In the genomic region with DNA sequence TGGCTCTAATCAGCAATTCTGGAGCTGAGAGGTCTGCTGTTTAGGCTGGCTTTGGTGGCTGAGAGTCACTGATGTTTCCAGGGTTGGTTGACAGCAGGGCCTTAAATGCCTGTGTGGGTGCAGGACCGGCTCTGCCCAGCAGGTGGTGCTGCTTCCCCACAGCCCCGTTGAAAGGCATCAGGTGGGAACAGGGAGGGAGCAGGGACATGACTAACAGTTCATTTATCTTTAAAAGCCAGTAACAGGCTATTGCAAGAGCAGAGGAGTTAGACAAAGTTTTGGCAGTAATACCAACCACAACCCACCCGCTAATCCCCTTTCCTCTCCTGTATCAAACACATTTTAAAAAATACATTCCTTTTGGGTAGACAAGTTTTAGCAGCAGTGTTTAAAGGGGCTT, we compare ENCODE assay signal across 8 mouse cellular contexts. TPM values are rescaled to one million over a fixed set of nuclear protein-coding genes. Genes with fewer than 3 reads are reported as not detected.
DNase-seq lines count a peak whose midpoint lies in the region; ATAC-seq and TF ChIP-seq lines count a peak whose summit lies in the region.

No protein-coding gene starts in this region.

- H3K4me1 ChIP-seq in kidney, embryonic 16.5 days (ENCODE audit: insufficient read depth, low read length): no peaks in the 10 kb centered on the region
- no peaks in the 10 kb centered on the region for H3K4me1 ChIP-seq in liver, adult 2 months (ENCODE audit: control insufficient read depth, insufficient read depth, low read length)

- H3K9ac ChIP-seq in kidney, embryonic 16.5 days (replicated peaks; ENCODE audit: low read length): no peak overlapping the region
- no peak overlapping the region for H3K9ac ChIP-seq in liver, adult 2 months (ENCODE audit: low read depth, low read length)

- H3K4me2 ChIP-seq in kidney, embryonic 16.5 days (replicated peaks; ENCODE audit: low read depth, low read length): no peak overlapping the region

- no peaks in the 10 kb centered on the region for H3K27me3 ChIP-seq in kidney, embryonic 16.5 days (ENCODE audit: insufficient read depth, low read length)
- no peaks in the 10 kb centered on the region for H3K27me3 ChIP-seq in liver, adult 2 months (ENCODE audit: control insufficient read depth, insufficient read depth, low read length)

- H3K79me2 ChIP-seq in liver, adult 2 months (ENCODE audit: control insufficient read depth, insufficient read depth, low read length): no peaks in the 10 kb centered on the region

- no peaks in the 10 kb centered on the region for H3K9me3 ChIP-seq in kidney, embryonic 16.5 days (ENCODE audit: low read length)

- TF ChIP-seq POLR2A in liver, adult 2 months (IDR thresholded peaks at IDR 0.05; ENCODE audit: extremely low read depth, insufficient read depth, low read length): no peak

- peaks cover 28% of the 10 kb centered on the region for H3K36me3 ChIP-seq in kidney, embryonic 16.5 days (ENCODE audit: insufficient read depth, low read length)
- no peaks in the 10 kb centered on the region for H3K36me3 ChIP-seq in liver, adult 2 months (ENCODE audit: control insufficient read depth, insufficient read depth, low read length)

- peak; percentile 87 for DNase-seq in 3T3-L1 (ENCODE audit: low read depth, low spot score)
- peak; percentile 93 for DNase-seq in adrenal gland, adult 2 months
- peak; percentile 78 for DNase-seq in embryo, embryonic 11 days
- DNase-seq in gastrocnemius, postnatal 4 days (ENCODE audit: low spot score in 2 of 2): peak; percentile 70 to 76
- DNase-seq in liver, adult 2 months (ENCODE audit: extremely low read depth, low read depth, low spot score): peak; percentile 24
- peak; percentile 81 for DNase-seq in naive thymus-derived CD4-positive, alpha-beta T cell, adult 2 months (ENCODE audit: low read depth)
- peak; percentile 60 for DNase-seq in spleen, postnatal 36 days (ENCODE audit: low spot score in 2 of 2)

- no peak overlapping the region for H3K4me3 ChIP-seq in kidney, embryonic 16.5 days (ENCODE audit: low read length)
- no peak overlapping the region; the same call in 1 of the 2 replicates for H3K4me3 ChIP-seq in liver, adult 2 months (ENCODE audit: insufficient read depth, low read depth, low read length)

- no peak overlapping the region for H3K27ac ChIP-seq in kidney, embryonic 16.5 days (ENCODE audit: low read length)
- H3K27ac ChIP-seq in liver, adult 2 months (replicated peaks; ENCODE audit: insufficient read depth, low read depth, low read length): no peak overlapping the region

- 29% methylated on average over 3 of the region's 3 CpGs for WGBS in kidney, embryonic 16.5 days
- WGBS in liver, adult 2 months: 31% methylated on average over 3 of the region's 3 CpGs

- TF ChIP-seq CTCF in liver, adult 2 months (IDR thresholded peaks at IDR 0.05; ENCODE audit: low read depth, low read length): peak; percentile 99

- ATAC-seq in kidney, embryonic 16.5 days (ENCODE audit: low FRiP score, low TSS enrichment): peak; percentile 64; the same call in 1 of the 2 replicates

RNA-seq across cellular contexts. Expression of a gene that starts 30.5 kb away (rescaled TPM):
- 10 to 100 TPM; 26.5 to 35.8 TPM for total RNA-seq in adrenal gland, adult 2 months (2021)
- 54.3 and 58.6 TPM in 2 replicates for polyA plus RNA-seq in adrenal gland, adult 2 months (2012; rRNA removed)
- total RNA-seq in gastrocnemius, postnatal 4 days (2021): 10 to 100 TPM; 13.9 to 14.7 TPM
- 47.7 and 52.1 TPM in 2 replicates for polyA plus RNA-seq in kidney, embryonic 16.5 days (2015; fragmentation: Nextera tagmentation; extraction: Ambion mirVana)
- 5.9 and 6.2 TPM in 2 replicates for total RNA-seq in liver, adult 2 months (2014; rRNA removed)
- polyA plus RNA-seq in liver, adult 2 months (2012; rRNA removed): 6.2 and 7.3 TPM in 2 replicates

RNA-seq across cellular contexts. Expression of a gene that starts 30.8 kb away (rescaled TPM):
- 100 to 1,000 TPM; 100 to 114 TPM for total RNA-seq in adrenal gland, adult 2 months (2021)
- 70.4 and 79.3 TPM in 2 replicates for polyA plus RNA-seq in adrenal gland, adult 2 months (2012; rRNA removed)
- 100 to 1,000 TPM; 116 to 132 TPM for total RNA-seq in gastrocnemius, postnatal 4 days (2021)
- polyA plus RNA-seq in kidney, embryonic 16.5 days (2015; fragmentation: Nextera tagmentation; extraction: Ambion mirVana): 153 and 162 TPM in 2 replicates
- 46.9 and 51.4 TPM in 2 replicates for total RNA-seq in liver, adult 2 months (2014; rRNA removed)
- polyA plus RNA-seq in liver, adult 2 months (2012; rRNA removed): 22.5 and 28.9 TPM in 2 replicates

Comparison
In these comparisons a context has a peak if more than half of its experiments do, and no peak if none do; other contexts are left out.
1. DNase-seq: peak in every context shown above with its lines; median percentile 93 in adrenal gland, adult 2 months; 87 in 3T3-L1; 81 in naive thymus-derived CD4-positive, alpha-beta T cell, adult 2 months; 78 in embryo, embryonic 11 days; 73 in gastrocnemius, postnatal 4 days; 60 in spleen, postnatal 36 days; 24 in liver, adult 2 months.